Mouse (Mus musculus): Measurements from ENCODE around the gene Mprip. TPM values are rescaled to one million over a fixed set of nuclear protein-coding genes. Genes with fewer than 3 reads are reported as not detected.

Gene Mprip
- polyA plus RNA-seq, 1 experiment = 246 TPM

DNA sequence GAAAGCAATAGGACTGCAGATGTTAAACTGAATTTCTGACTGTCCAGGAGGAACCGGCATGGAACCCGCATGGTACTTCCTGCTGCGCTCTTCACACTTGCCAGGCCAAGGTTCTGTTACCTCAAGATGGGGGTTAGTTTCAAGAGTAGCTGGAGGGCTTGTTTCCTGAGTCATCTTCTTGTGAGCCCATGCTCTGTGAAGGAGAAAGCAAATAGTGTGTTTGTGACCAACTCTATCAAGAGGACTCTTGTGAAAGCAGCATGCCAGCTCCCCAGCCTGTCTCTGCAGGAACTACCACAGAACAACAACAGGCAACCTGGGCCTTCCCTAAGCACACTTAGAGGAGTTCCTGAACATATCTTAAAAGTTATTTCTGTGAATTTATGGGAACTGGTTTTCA, 156.8 kb downstream of the Mprip start:
- Histone ChIP-seq H3K4me3 (ENCODE audit: control insufficient read depth, low read depth, low read length) (no peak overlapping the region), H3K27ac (ENCODE audit: control insufficient read depth, insufficient read depth, low read depth, low read length) (no peak overlapping the region), H3K27me3 (ENCODE audit: control insufficient read depth, insufficient read depth, low read length) (no peaks in the 10 kb centered on the region), H3K36me3 (ENCODE audit: control insufficient read depth, insufficient read depth, low read length) (peaks cover 2% of the 10 kb centered on the region), H3K4me1 (ENCODE audit: control insufficient read depth, insufficient read depth, low read length) (no peaks in the 10 kb centered on the region)
- no peak for TF ChIP-seq POLR2A (IDR thresholded peaks at IDR 0.05; ENCODE audit: control insufficient read depth, low read depth, low read length)
- TF ChIP-seq CTCF (IDR thresholded peaks at IDR 0.05; ENCODE audit: control insufficient read depth, insufficient read depth, insufficient replicate concordance, low read depth, low read length) = no peak

DNA sequence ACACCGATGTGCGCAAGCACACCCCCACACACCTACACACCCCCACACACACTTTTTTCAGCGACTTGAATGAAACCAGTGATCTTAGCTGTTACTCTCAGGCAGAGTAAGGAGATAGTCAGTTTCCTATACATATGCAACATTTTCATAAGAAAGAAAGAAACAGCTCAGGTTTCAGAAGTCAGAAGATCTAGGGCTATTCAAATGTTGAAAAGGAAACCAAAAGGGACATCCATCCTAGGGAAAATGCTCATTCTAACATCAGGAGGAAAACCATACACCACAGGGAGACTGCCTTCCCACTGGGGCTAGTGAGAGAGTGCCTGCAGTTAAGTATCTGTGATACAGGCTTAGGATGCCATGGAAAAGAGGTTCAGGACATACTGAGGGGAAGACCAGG, 160.5 kb downstream of the Mprip start:
- Histone ChIP-seq H3K4me3 (ENCODE audit: control insufficient read depth, low read depth, low read length) (no peak overlapping the region), H3K27ac (ENCODE audit: control insufficient read depth, insufficient read depth, low read depth, low read length) (no peak overlapping the region), H3K4me1 (ENCODE audit: control insufficient read depth, insufficient read depth, low read length) (no peaks in the 10 kb centered on the region), H3K36me3 (ENCODE audit: control insufficient read depth, insufficient read depth, low read length) (peaks cover 2% of the 10 kb centered on the region), H3K27me3 (ENCODE audit: control insufficient read depth, insufficient read depth, low read length) (no peaks in the 10 kb centered on the region)
- TF ChIP-seq POLR2A (IDR thresholded peaks at IDR 0.05; ENCODE audit: control insufficient read depth, low read depth, low read length) (no peak), CTCF (IDR thresholded peaks at IDR 0.05; ENCODE audit: control insufficient read depth, insufficient read depth, insufficient replicate concordance, low read depth, low read length) (no peak)

Other genes with a start within 250 kb of the Mprip start
- 2.8 and 3.0 TPM in 2 replicates for gene Jmjd4, start 211.3 kb upstream of the Mprip start, polyA plus RNA-seq (2012; rRNA removed)
- gene Snap47, start 210.1 kb upstream of the Mprip start, polyA plus RNA-seq (2012; rRNA removed) = 22.6 and 25.8 TPM in 2 replicates
- 1.1 and 1.4 TPM in 2 replicates for gene Zfp867, start 188.8 kb upstream of the Mprip start, polyA plus RNA-seq (2012; rRNA removed)
- gene Zkscan17, start 134.6 kb upstream of the Mprip start, polyA plus RNA-seq (2012; rRNA removed) = 75.9 and 80.8 TPM in 2 replicates
- 0.09 and 0.11 TPM in 2 replicates for gene Nlrp3, start 119.7 kb upstream of the Mprip start, polyA plus RNA-seq (2012; rRNA removed)
- 0.15 and 0.16 TPM in 2 replicates for gene Olfr222, start 85.1 kb upstream of the Mprip start, polyA plus RNA-seq (2012; rRNA removed)
- gene Olfr223, start 68.0 kb upstream of the Mprip start, polyA plus RNA-seq (2012; rRNA removed) = not detected in 2 replicates
- 101 and 110 TPM in 2 replicates for gene Pld6, start 126.3 kb downstream of the Mprip start, polyA plus RNA-seq (2012; rRNA removed)
- 20.0 and 20.3 TPM in 2 replicates for gene Flcn, start 148.7 kb downstream of the Mprip start, polyA plus RNA-seq (2012; rRNA removed)
- 97.1 and 100 TPM in 2 replicates for gene Nt5m, start 178.1 kb downstream of the Mprip start, polyA plus RNA-seq (2012; rRNA removed)
- gene Cops3, start 178.5 kb downstream of the Mprip start, polyA plus RNA-seq (2012; rRNA removed) = 44.1 and 56.9 TPM in 2 replicates